Mouse (Mus musculus) bone marrow, adult 2 months (tissue): ENCODE measurements around the gene Sgsm2. TPM values are rescaled to one million over a fixed set of nuclear protein-coding genes. Genes with fewer than 3 reads are reported as not detected.

Experiments used
- H3K27ac ChIP-seq: fragments of 200-500 bp; 2 replicates; pipeline ENCODE4 v1.5.1; 2012; ENCODE audit warnings: low read depth, mild to moderate bottlenecking, control low read depth, inconsistent platforms, low read length; ENCODE audit not compliant: control insufficient read depth, poor library complexity, insufficient read depth
- H3K4me1 ChIP-seq: fragments of 200-500 bp; 2 replicates; pipeline ENCODE4 v1.6.1; 2011; ENCODE audit warnings: low read length; ENCODE audit not compliant: control insufficient read depth, insufficient read depth
- H3K4me3 ChIP-seq: fragments of 200-500 bp; replicated peaks from 2 replicates; pipeline ENCODE3; 2011; ENCODE audit warnings: mild to moderate bottlenecking, low read depth, low read length, control low read depth; ENCODE audit not compliant: control insufficient read depth
- CTCF ChIP-seq: fragments of 200-500 bp; IDR thresholded peaks from 2 replicates; pipeline ENCODE4 v1.5.1; 2011; ENCODE audit warnings: low read length, control low read depth; ENCODE audit not compliant: control insufficient read depth, insufficient read depth
- POLR2A ChIP-seq: fragments of 200-500 bp; IDR thresholded peaks from 2 replicates; pipeline ENCODE4 v1.6.1; 2011; ENCODE audit warnings: low read depth, mild to moderate bottlenecking, control low read depth, low read length, borderline replicate concordance; ENCODE audit not compliant: control insufficient read depth
- WGBS: fragments of 180-500 bp; shearing (Covaris S2); methylation state at CpG from one replicate; pipeline ENCODE4 v1.1.7; 2018; 5-methylcytosine and 5-hydroxymethylcytosine counted together
- polyA plus RNA-seq: library from polyadenylated mRNA; stranded (reverse); fragments of >200 nt; gene quantifications from 2 replicates; pipeline ENCODE4 v1.2.4, GENCODE M21; 2011; ENCODE audit warnings: low replicate concordance; ENCODE audit not compliant: missing spikeins, insufficient read depth, insufficient read length

The Sgsm2 gene
- polyA plus RNA-seq, 1 experiment = 4.8 TPM

DNA sequence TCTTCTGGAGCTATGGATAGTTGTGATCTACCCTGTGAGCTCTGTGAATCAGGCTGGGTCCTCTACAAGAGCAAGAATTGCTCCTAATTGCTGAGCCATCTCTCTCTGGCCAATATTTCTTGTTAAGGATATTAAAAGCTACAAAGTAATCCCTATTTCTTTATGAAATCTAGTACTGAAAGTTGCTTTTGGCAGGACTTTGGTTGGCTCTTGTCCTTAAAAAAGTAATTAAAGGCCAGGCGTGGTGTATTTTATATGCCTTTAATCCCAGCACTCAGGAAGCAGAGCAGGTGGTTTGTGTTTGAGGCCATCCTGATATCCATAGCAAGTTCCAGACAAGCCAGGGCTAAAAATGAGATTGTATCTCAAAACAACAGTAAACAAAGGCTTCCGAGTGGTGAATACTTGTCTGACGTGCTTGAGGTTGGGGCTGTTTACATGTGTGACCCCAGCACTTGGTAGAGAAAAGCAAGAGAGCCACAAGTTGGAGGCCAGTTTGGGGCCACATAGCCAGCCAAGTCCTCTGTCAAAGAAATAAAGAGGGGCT, 92.7 kb downstream of the Sgsm2 start:
- 90% methylated on average over 3 of the region's 3 CpGs for WGBS
- H3K4me3 ChIP-seq = no peak overlapping the region
- TF ChIP-seq CTCF (no peak), POLR2A (no peak)

DNA sequence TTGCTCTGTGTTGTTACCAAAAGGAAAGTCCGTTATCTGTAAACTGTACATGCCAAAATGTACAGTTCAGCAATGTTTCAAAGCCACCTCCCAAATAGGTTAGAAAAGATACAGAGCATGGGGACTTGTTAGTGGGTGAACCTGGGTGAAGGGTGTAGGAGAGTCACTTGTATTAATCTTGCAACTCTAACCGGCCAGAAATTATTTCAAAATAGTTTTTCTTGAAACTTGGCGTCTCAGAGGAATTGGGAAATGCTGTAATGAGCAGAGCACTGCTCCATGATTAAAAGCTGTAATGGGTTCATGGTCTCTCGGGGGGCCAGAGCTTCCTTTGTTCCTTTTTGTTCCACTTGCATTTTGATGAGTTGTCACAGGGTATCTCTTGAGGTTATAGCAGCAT, 96.2 kb downstream of the Sgsm2 start:
- WGBS = 39% methylated on average over 4 of the region's 4 CpGs
- TF ChIP-seq POLR2A (no peak), CTCF (no peak)

More for the DNA sequence above, 92.7 kb downstream of the Sgsm2 start:
- no peak overlapping the region for H3K27ac ChIP-seq
- no peaks in the 10 kb centered on the region; the same call in 1 of the 2 replicates for H3K4me1 ChIP-seq

More for the DNA sequence above, 96.2 kb downstream of the Sgsm2 start:
- Histone ChIP-seq H3K4me3 (no peak overlapping the region), H3K4me1 (no peaks in the 10 kb centered on the region; the same call in 1 of the 2 replicates), H3K27ac (no peak overlapping the region)

Other genes starting within 250 kb of the Sgsm2 start
- 15.7 and 34.1 TPM in 2 replicates for gene Cluh, start 247.6 kb downstream of the Sgsm2 start, polyA plus RNA-seq
- 24.4 and 33.6 TPM in 2 replicates for gene Pafah1b1, start 172.4 kb downstream of the Sgsm2 start, polyA plus RNA-seq
- 5.4 and 8.4 TPM in 2 replicates for gene Mettl16, start 126.2 kb downstream of the Sgsm2 start, polyA plus RNA-seq
- gene Mnt, start 66.1 kb downstream of the Sgsm2 start, polyA plus RNA-seq = 9.6 and 20.3 TPM in 2 replicates
- 10.7 and 21.4 TPM in 2 replicates for gene Tsr1, start 1.0 kb upstream of the Sgsm2 start, polyA plus RNA-seq
- gene Smg6, start 28.8 kb upstream of the Sgsm2 start, polyA plus RNA-seq = 23.6 and 26.4 TPM in 2 replicates
- 5.3 and 5.5 TPM in 2 replicates for gene Srr, start 28.9 kb upstream of the Sgsm2 start, polyA plus RNA-seq